Mouse (Mus musculus): Measurements from ENCODE around the gene Hsdl2.
"Not testable (repeated sequence)": the region's sequence is repeated elsewhere in the genome, so short reads cannot be mapped to it uniquely, and the experiment has no call there.

The Hsdl2 gene

DNA sequence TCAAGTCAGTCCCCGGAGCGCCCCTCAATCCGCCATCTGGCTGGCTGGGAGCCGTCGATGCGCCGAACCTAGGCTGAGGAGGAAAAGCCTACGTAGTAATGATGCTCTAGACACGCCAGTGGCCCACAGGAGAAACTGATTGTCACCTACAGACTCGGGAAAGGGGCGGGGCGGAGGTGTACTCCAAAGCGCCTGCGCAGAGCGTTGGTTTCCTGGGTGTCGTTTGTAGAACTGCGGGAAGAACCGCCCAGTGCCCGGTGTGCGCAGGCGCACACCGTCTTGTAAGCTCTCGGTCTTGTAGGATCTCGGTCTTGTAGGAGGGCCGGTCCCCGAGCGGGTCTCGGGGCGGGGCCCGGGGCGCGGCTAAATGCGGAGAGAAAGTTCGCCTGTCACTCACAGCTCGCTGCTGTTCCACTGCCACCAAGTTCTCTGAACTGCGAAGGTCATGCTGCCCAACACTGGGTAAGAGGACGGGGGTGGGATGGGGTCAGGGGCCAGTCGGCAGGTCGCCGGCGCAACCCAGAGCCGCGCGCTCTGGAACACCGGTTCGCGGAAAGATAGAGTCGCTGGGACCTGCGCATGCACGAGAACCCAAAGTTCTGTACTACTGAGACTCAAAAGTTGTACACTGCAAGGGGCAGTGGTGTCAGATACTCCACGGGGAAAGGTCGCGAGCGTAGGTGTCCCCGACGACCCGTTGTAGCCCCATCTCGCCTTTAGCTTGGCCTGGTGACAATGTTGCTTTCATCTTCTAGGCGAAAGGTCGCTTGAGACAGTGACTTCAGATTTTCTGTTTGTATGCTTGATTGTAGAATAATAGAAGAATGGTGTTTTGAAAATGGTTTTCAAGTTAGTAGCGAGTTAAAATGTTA is at the start of gene Hsdl2:
Hsdl2 (plus strand) TSS at position 250 of the 872 bp plus-strand sequence.
- DNase-seq, result peak; percentile 99

DNA sequence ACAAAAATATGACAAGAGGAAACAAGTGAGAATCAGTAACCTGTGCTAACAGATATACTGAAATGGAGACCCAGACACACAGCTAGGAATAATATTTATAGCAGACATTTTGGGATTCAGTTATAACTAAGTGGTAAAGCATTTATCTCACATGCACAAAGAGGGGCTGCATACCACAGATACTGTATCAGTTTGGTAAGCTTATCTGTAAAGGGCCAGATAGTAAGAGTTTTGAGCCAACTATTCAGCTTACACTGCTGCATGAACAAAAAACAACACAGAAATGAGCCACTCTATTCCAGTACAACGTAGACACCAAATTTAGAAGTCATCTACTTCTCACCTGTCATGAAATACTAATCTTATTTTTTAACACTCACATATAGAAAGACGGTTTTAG is 48.1 kb upstream of the Hsdl2 start:
- no peak for DNase-seq

GRCm38 (mm10) chr4:59535624-59536023 is 45.7 kb upstream of the Hsdl2 start:
- DNase-seq, result no peak

- no peak for DNase-seq
Observed at GRCm38 (mm10) chr4:59536281-59536680, 45.1 kb upstream of the Hsdl2 start.

DNA sequence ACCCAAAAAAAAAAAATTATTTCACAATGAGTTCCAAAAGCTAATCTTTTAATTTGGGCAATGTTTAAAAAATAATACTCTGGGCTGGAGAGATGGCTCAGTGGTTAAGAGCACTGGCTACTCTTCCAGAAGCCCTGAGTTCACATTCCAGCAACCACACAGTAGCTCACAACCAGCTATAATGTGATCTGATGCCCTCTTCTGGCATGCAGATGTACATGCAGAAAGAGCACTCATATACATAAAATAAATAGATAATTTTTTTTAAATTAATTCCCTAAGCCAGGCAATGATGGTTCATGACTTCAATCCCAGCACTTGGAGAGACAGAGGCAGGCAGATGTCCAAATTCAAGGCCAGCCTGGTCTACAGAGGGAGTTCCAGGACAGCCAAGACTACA is 38.4 kb upstream of the Hsdl2 start:
- DNase-seq, result no peak

- DNase-seq, result no peak
Observed at GRCm38 (mm10) chr4:59544654-59545053, 36.7 kb upstream of the Hsdl2 start.

DNA sequence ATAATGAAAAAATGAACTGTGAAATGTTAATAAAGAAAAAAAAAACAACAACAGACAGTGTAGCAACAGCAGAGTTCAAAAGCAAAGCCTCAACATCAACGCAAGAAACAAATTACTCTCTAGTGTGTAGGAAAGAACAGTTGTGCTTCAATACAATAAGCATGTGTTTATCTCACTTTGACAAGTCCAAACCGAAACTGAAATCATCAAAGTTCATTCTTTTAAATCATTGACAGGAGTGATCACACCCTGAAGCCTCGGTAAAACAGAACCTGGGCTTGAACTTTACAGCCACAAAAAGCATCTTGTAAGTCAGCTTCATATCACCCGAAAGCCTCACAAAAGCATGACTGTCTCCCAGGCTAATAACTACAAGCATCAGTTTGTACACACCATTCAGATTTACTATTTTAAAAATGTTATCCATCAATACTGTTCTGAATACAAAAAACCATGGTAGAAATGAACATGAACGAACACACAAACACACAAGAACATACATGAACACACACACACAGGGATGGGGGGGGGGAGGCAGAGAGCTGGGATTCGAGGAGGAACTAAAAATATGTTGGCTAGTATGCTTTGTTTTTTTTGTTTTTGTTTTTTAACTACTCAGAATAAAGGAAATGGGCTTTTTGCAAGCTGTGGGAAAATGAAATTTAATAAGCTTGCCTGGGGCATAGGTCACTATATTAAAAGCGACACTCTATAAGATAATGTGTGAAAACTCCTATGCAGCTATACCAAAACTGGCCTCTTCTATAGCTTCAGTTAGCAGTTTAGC is 34.9 kb upstream of the Hsdl2 start:
- DNase-seq, result no peak

GRCm38 (mm10) chr4:59547136-59547889 is 34.0 kb upstream of the Hsdl2 start:
- DNase-seq, result no peak

GRCm38 (mm10) chr4:59548011-59548559 is 33.3 kb upstream of the Hsdl2 start:
- no peak for DNase-seq

GRCm38 (mm10) chr4:59548560-59549174 is 32.7 kb upstream of the Hsdl2 start:
- peak; percentile 61 to 65 for DNase-seq

GRCm38 (mm10) chr4:59549175-59549976 is 32.0 kb upstream of the Hsdl2 start, which contains the start of gene Ptbp3:
TSS of gene Ptbp3 (minus strand) at chr4:59549364.
- DNase-seq, result peak; percentile 87 to 88

GRCm38 (mm10) chr4:59549977-59550560 is 31.3 kb upstream of the Hsdl2 start:
- DNase-seq, result no peak

GRCm38 (mm10) chr4:59551901-59552300 is 29.5 kb upstream of the Hsdl2 start:
- DNase-seq, result no peak

- DNase-seq, result peak in 1 of 2 experiments; percentile 48
Observed at GRCm38 (mm10) chr4:59552835-59553234, 28.5 kb upstream of the Hsdl2 start.

DNA sequence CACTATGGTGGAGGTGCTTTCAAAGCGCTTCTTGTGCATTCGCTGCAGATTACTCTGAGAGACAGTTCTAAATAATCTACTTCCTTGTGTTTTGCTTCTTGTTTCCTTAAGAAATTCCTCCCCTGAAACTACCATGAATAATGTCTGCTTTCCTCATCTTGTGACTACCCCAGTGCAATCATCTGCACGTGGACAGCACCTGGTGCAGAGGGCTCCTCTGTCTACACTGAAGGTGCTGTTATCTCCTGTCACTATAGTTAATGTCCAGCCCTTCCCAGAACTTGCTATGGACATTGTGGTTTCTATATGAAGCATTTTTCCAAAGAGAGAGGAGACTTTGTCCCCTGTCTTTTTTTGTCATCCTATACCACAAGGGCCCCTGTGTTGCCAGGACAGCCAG is 27.8 kb upstream of the Hsdl2 start:
- no peak for DNase-seq

DNA sequence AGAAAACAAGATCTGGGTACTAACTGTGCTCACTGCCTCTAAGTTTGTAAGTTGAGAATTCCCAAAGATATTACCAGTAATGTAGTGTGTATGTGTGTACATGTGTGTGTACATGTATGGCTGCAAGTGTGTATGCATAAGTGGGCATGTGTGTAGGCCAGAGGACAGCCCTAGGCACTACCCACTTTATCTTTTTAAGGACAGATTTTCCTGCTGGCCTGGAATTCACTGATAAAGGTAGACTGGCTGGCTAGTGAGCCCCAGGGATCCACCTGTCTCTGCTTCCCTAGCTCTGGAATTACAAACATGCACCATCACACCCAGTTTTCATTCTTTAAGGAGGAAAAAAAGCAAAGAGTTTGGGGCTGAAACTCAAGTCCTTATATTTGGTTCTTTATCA is 26.2 kb upstream of the Hsdl2 start:
- DNase-seq, result no peak

DNA sequence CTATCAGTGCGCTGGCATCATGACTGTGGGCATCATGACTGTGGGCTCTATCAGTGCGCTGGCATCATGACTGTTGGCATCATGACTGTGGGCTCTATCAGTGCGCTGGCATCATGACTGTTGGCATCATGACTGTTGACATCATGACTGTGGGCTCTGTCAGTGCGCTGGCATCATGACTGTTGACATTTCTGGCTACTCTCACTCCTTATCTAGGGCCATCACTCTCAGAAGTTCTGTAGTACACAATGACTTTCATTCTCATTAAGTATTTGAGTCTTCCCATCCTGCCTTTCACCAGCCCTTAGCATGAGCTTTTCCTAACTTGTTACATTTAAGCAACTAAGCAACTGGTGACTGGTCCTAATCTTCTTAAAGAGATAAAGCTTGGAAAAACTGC is 24.0 kb upstream of the Hsdl2 start:
- DNase-seq, result not testable (repeated sequence)

DNA sequence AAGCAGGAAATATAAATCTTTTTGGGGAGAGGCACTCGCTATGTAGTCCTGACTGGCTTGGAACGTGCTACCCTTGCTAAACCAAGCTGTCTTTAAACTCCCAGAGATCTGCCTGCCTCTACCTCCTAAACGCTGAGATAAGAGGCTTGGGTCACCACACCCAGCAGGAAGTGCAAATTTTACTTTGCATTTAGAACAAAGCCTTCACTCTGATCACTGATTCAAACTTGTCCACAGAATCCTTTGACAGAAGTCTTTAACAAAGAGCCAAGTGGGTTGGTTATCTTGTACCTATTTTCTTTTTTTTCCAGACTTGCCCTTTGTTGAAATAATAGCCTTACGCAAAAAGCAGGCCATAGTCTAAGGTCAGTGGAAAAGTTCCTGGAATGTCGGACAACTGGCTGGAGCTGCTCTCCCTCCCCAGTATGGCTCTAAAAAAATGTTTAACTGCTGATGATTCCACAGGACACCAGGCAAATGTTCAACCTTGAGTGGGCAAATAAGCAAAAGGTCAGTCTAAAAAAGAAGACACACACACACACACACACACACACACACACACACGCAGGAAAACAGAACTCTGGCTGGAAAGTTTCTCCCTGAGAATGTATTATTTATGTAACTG is 23.2 kb upstream of the Hsdl2 start:
- peak; percentile 41 to 67 for DNase-seq

DNA sequence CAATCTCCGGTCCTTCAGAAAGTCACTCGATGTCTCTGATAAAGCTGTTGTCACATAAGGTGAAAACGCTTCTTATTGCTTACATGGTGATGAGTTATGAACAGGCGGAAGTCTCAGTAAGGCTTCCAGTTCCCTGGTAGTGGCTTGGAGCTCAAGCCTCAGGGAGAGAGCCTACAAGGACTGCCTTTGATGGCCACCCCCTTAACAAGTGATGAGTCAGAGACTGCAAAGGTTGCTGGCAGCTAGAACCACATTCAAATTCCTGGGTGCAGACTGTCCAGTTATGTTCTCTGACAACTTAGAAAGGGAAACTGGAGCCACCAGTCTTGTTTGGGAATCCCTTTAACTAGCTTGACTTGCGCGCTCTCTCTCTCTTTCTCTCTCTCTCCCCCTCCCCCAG is 21.2 kb upstream of the Hsdl2 start:
- DNase-seq, result no peak

DNA sequence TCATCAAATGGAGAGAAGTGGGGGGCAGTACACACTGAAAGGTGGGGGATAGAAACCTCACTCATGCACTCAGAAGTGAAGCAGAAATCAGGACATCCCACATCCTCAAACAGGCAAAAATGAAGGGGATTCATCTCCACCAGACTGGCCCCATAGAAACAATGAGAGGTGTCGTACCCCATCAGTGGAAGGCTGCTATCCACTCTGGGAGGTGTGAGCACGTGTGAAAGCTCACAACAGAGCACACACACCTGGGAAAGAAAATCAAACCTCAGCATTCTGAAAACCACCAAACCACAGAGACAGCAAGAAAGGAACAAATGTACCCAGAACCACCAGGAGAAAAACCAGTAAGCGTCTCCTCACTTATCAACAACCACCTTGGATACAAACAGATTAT is 17.2 kb upstream of the Hsdl2 start:
- DNase-seq, result no peak
